10 mouse cellular contexts compared by ENCODE assay signal in genomic region chr2:68365504-68365903, GRCm38 (mm10).
DNase-seq lines count a peak whose midpoint lies in the region; ATAC-seq and TF ChIP-seq lines count a peak whose summit lies in the region.
"Had no signal": no experiment of that assay in that cellular context is flagged by ENCODE, and none has a peak within 500 bp of the region (broad histone marks: within the 10 kb centered on the region; RNA-seq: fewer than 3 reads in every experiment).

No protein-coding gene starts in this region.

- no peaks in the 10 kb centered on the region for H3K9me3 ChIP-seq in heart, embryonic 13.5 days
- no peaks in the 10 kb centered on the region for H3K9me3 ChIP-seq in ES-E14 (ENCODE audit: control insufficient read depth, insufficient read depth, low read depth, low read length)
- no peaks in the 10 kb centered on the region for H3K9me3 ChIP-seq in hindbrain, embryonic 12.5 days (replicated peaks)
- H3K9me3 ChIP-seq in midbrain, embryonic 12.5 days = no peaks in the 10 kb centered on the region

- ATAC-seq in heart, embryonic 13.5 days (ENCODE audit: extremely low read depth, insufficient number of reproducible peaks, low FRiP score, low TSS enrichment) = no peak
- ATAC-seq in hindbrain, embryonic 12.5 days (ENCODE audit: low FRiP score) = no peak
- ATAC-seq in midbrain, embryonic 12.5 days (ENCODE audit: low FRiP score, low read depth) = peak; percentile 1; the same call in 1 of the 2 replicates

- TF ChIP-seq POLR2A in heart, adult 2 months (IDR thresholded peaks at IDR 0.05; ENCODE audit: insufficient read depth, low read depth, low read length) = no peak

- in situ Hi-C loops in ES-E14 (cut with MboI; ENCODE audit: low sequenced_read_pairs in 2 of 2, unreplicated experiment in 2 of 2) = no loop called here

- peaks cover 79% of the 10 kb centered on the region for H3K4me1 ChIP-seq in heart, embryonic 13.5 days
- no peaks in the 10 kb centered on the region for H3K4me1 ChIP-seq in heart, adult 2 months (ENCODE audit: control insufficient read depth, insufficient read depth, low read length)
- H3K4me1 ChIP-seq in ES-E14 (ENCODE audit: control insufficient read depth in 2 of 2, insufficient read depth in 2 of 2, low read length in 2 of 2, poor library complexity in 1 of 2) = peaks cover 0 to 12% of the 10 kb centered on the region in 2 experiments; a peak in 3 of 4 replicates
- peaks cover 56% of the 10 kb centered on the region for H3K4me1 ChIP-seq in hindbrain, embryonic 12.5 days
- peaks cover 63% of the 10 kb centered on the region for H3K4me1 ChIP-seq in midbrain, embryonic 12.5 days

- H3K27me3 ChIP-seq in heart, embryonic 13.5 days (replicated peaks) = no peaks in the 10 kb centered on the region
- no peaks in the 10 kb centered on the region for H3K27me3 ChIP-seq in heart, adult 2 months (ENCODE audit: control insufficient read depth, insufficient read depth, low read length)
- H3K27me3 ChIP-seq in hindbrain, embryonic 12.5 days = no peaks in the 10 kb centered on the region
- no peaks in the 10 kb centered on the region for H3K27me3 ChIP-seq in midbrain, embryonic 12.5 days

- DNase-seq in heart, adult 2 months = no peak
- DNase-seq in ES-E14 (ENCODE audit: low read depth, low spot score) = no peak
- DNase-seq in right cerebral cortex, postnatal 25 days = no peak
- no peak for DNase-seq in adrenal gland, adult 2 months
- DNase-seq in gastrocnemius, postnatal 4 days (ENCODE audit: low spot score in 2 of 2) = no peak
- DNase-seq: adrenal gland, postnatal 10 days; cerebellum, postnatal 25 days had no signal

- whole genome bisulfite sequencing in heart, embryonic 13.5 days = 55% methylated on average over 7 of the region's 7 CpGs
- WGBS in heart, adult 2 months = 77% methylated on average over 7 of the region's 7 CpGs
- 21% methylated on average over 7 of the region's 7 CpGs for WGBS in hindbrain, embryonic 12.5 days
- 16% methylated on average over 7 of the region's 7 CpGs for WGBS in midbrain, embryonic 12.5 days

- H3K4me3 ChIP-seq in heart, embryonic 13.5 days = no peak overlapping the region
- no peak overlapping the region for H3K4me3 ChIP-seq in heart, adult 2 months
- H3K4me3 ChIP-seq in ES-E14 (ENCODE audit: insufficient read depth in 1 of 2, low read depth in 1 of 2, low read length in 2 of 2, poor library complexity in 1 of 2, severe bottlenecking in 1 of 2) = peak overlapping the region in 1 of 2 experiments; percentile 14; a peak in 2 of 4 replicates
- peak overlapping the region; percentile 21 for H3K4me3 ChIP-seq in hindbrain, embryonic 12.5 days
- peak overlapping the region; percentile 30 for H3K4me3 ChIP-seq in midbrain, embryonic 12.5 days

- peak overlapping the region; percentile 60 for H3K4me2 ChIP-seq in heart, embryonic 13.5 days
- H3K4me2 ChIP-seq in hindbrain, embryonic 12.5 days (replicated peaks) = peak overlapping the region; percentile 54
- H3K4me2 ChIP-seq in midbrain, embryonic 12.5 days (replicated peaks) = peak overlapping the region; percentile 57

- no peak for TF ChIP-seq CTCF in heart, adult 2 months (IDR thresholded peaks at IDR 0.05)

- intact Hi-C loops in heart, adult 2 months (cut with DNase I) = loop anchor here (10.0 kb wide), 2 partner anchors 199 to 289 kb away; partner anchors contain the start of gene 4932414N04Rik

- peaks cover 26% of the 10 kb centered on the region for H3K36me3 ChIP-seq in heart, embryonic 13.5 days
- H3K36me3 ChIP-seq in heart, adult 2 months (ENCODE audit: control insufficient read depth, insufficient read depth, low read length) = peaks cover 2% of the 10 kb centered on the region
- H3K36me3 ChIP-seq in ES-E14 (ENCODE audit: control insufficient read depth, insufficient read depth, low read length, poor library complexity, severe bottlenecking) = no peaks in the 10 kb centered on the region
- no peaks in the 10 kb centered on the region for H3K36me3 ChIP-seq in hindbrain, embryonic 12.5 days
- H3K36me3 ChIP-seq in midbrain, embryonic 12.5 days = no peaks in the 10 kb centered on the region

- peak overlapping the region; percentile 87 for H3K27ac ChIP-seq in heart, embryonic 13.5 days (replicated peaks)
- H3K27ac ChIP-seq in heart, adult 2 months = no peak overlapping the region
- no peak overlapping the region for H3K27ac ChIP-seq in ES-E14 (ENCODE audit: insufficient read depth, low read depth, low read length, poor library complexity, severe bottlenecking)
- H3K27ac ChIP-seq in hindbrain, embryonic 12.5 days = peak overlapping the region; percentile 85
- H3K27ac ChIP-seq in midbrain, embryonic 12.5 days (replicated peaks) = peak overlapping the region; percentile 87

- no peaks in the 10 kb centered on the region for H3K79me2 ChIP-seq in heart, adult 2 months (replicated peaks; ENCODE audit: control insufficient read depth, insufficient read depth, low read length)

- TF ChIP-seq EP300 in heart, adult 2 months (IDR thresholded peaks at IDR 0.05; ENCODE audit: insufficient read depth, low read depth, low read length) = no peak

- no peak overlapping the region for H3K9ac ChIP-seq in heart, embryonic 13.5 days
- no peak overlapping the region for H3K9ac ChIP-seq in heart, adult 2 months (ENCODE audit: low read depth, low read length)
- 0 out of 2 replicates have a peak overlapping the region, but pooled peaks have one; percentile 27 for H3K9ac ChIP-seq in ES-E14 (ENCODE audit: insufficient read depth, low read depth, low read length, poor library complexity, severe bottlenecking)
- H3K9ac ChIP-seq in hindbrain, embryonic 12.5 days = peak overlapping the region; percentile 20; the same call in 1 of the 2 replicates
- peak overlapping the region; percentile 47; the same call in 1 of the 2 replicates for H3K9ac ChIP-seq in midbrain, embryonic 12.5 days (replicated peaks)

TF ChIP-seq in ES-E14, 5 proteins besides CTCF, POLR2A, EP300 and RAD21:
- TF ChIP-seq CHD2 (IDR thresholded peaks at IDR 0.05; ENCODE audit: low read depth, low read length) (no peak), ZNF384 (IDR thresholded peaks at IDR 0.05; ENCODE audit: low read depth, low read length) (no peak), HCFC1 (IDR thresholded peaks at IDR 0.05; ENCODE audit: borderline replicate concordance, insufficient read depth, low read length) (no peak), ZC3H11A (IDR thresholded peaks at IDR 0.05; ENCODE audit: borderline replicate concordance, low read depth, low read length) (no peak), MAFK (IDR thresholded peaks at IDR 0.05; ENCODE audit: insufficient read depth, low read depth, low read length) (no peak)

Comparison
In these comparisons a context has a peak if more than half of its experiments do, and no peak if none do; other contexts are left out.
1. H3K27ac ChIP-seq: peak in heart, embryonic 13.5 days (single experiment), hindbrain, embryonic 12.5 days (single experiment) and midbrain, embryonic 12.5 days (single experiment); none in heart, adult 2 months (single experiment) and ES-E14 (single experiment).
2. H3K4me3 ChIP-seq: peak in hindbrain, embryonic 12.5 days (single experiment) and midbrain, embryonic 12.5 days (single experiment); none in heart, embryonic 13.5 days (single experiment) and heart, adult 2 months (single experiment).
3. H3K9ac ChIP-seq: peak in ES-E14 (single experiment), hindbrain, embryonic 12.5 days (single experiment) and midbrain, embryonic 12.5 days (single experiment); none in heart, embryonic 13.5 days (single experiment) and heart, adult 2 months (single experiment).
4. Peak in every context shown above with its lines, with median percentiles within 50 percentile points of each other: H3K4me2 ChIP-seq.